Mouse (Mus musculus): ENCODE data around the gene Socs2.

DNA sequence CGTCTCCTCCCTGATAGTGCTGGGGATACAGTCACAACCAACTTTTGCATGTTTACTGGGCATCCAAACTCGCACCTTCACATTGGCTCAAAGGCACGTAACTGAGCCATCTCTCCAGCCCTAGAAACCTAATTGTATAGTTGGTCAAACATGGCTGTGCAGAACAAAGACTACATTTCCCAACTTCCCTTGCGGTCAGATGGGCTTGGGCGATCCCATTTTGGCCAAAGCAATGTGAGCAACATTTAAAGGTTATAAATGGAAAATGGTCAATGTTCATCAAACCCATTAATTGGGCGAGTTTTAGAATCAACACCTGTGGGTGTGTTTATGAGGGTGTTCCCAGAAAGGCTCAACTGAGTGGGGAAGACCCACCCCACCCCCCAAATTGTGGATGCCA is 30.5 kb downstream of the Socs2 start:
- TF ChIP-seq CTCF (IDR thresholded peaks at IDR 0.05; ENCODE audit: extremely low read depth, insufficient read depth, low read length) (no peak), POLR2A (IDR thresholded peaks at IDR 0.05; ENCODE audit: extremely low read depth, insufficient read depth, low read length) (no peak)
